Mouse (Mus musculus) kidney, adult 2 months (tissue): ENCODE data around the gene Gm12248.

Experiments
- CTCF ChIP-seq: fragments of 200-500 bp; conservative IDR thresholded peaks from 2 replicates; pipeline ENCODE4 v1.5.1; 2011; ENCODE audit warnings: low read depth, mild to moderate bottlenecking, control low read depth, low read length, moderate library complexity, mixed read lengths; ENCODE audit not compliant: insufficient read depth, insufficient read length
- POLR2A ChIP-seq: fragments of 200-500 bp; IDR thresholded peaks from one replicate; pipeline ENCODE4 v1.6.1; 2011; ENCODE audit warnings: low read depth, low read length, control low read depth

DNA sequence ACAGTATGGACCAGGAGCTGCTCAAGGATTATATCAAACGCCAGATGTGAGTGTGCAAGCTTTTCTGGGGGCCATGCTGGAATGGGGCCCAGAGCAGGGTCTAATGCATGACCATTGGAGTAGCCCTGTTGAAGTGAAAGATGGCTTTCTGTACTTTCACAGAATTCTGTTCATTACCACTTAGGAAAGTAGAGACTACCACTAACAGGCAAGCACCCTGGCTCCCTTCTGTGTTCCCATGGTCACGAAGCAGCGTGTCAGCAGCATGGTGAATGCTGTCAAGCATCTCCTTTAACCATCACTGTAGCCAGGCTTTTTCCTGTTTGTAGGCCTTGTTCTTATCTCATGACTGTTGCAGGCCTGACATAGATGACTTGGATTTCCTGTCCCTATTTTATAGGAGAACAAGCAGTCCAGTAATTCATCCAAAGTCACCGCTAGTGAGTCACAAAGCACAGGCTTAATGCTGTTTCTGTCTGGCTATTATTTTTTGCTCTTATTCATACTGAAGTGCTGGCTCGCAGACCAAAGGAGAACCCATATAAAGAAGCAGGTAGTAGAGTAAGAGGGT is 50.0 kb downstream of the Gm12248 start:
- TF ChIP-seq POLR2A (no peak), CTCF (no peak)
